Mouse (Mus musculus): ENCODE data around the gene Ehbp1l1. TPM values are rescaled to one million over a fixed set of nuclear protein-coding genes. Genes with fewer than 3 reads are reported as not detected.
A peak's percentile ranks its signal among the peaks of the same experiment; 100 is the strongest.

Ehbp1l1 gene
- polyA plus RNA-seq, 1 experiment from 2014 or later, result 9.2 TPM

- Histone ChIP-seq H3K4me2 (replicated peaks) (no peak overlapping the region), H3K4me1 (replicated peaks; ENCODE audit: control insufficient read depth, insufficient read depth, low read length) (peaks cover 5% of the 10 kb centered on the region; the same call in 1 of the 2 replicates), H3K27me3 (ENCODE audit: control insufficient read depth, insufficient read depth, low read length) (peaks cover 84% of the 10 kb centered on the region), H3K4me3 (replicated peaks; ENCODE audit: low read length) (no peak overlapping the region), H3K27ac (no peak overlapping the region), H3K36me3 (replicated peaks; ENCODE audit: control insufficient read depth, insufficient read depth) (no peaks in the 10 kb centered on the region; the same call in 1 of the 2 replicates), H3K9ac (no peak overlapping the region), H3K9me3 (ENCODE audit: control insufficient read depth, low read length) (no peaks in the 10 kb centered on the region)
- DNase-seq (ENCODE audit: low spot score) (no peak), ATAC-seq (ENCODE audit: low FRiP score) (no peak)
- 9% methylated on average over 19 of the region's 20 CpGs for WGBS
These were observed 25.6 kb upstream of the Ehbp1l1 start for GRCm38 (mm10) chr19:5751742-5752141.

- no peaks in the 10 kb centered on the region for H3K9me3 ChIP-seq (ENCODE audit: control insufficient read depth, low read length)
- H3K27me3 ChIP-seq (ENCODE audit: control insufficient read depth, insufficient read depth, low read length), result peaks cover 84% of the 10 kb centered on the region
- H3K4me1 ChIP-seq (replicated peaks; ENCODE audit: control insufficient read depth, insufficient read depth, low read length), result peaks cover 8% of the 10 kb centered on the region; the same call in 1 of the 2 replicates
- H3K4me2 ChIP-seq (replicated peaks), result no peak overlapping the region
- ATAC-seq (ENCODE audit: low FRiP score), result no peak
- WGBS, result 14% methylated on average over 22 of the region's 22 CpGs
- H3K4me3 ChIP-seq (replicated peaks; ENCODE audit: low read length), result no peak overlapping the region
- DNase-seq (ENCODE audit: low spot score), result no peak
- H3K36me3 ChIP-seq (replicated peaks; ENCODE audit: control insufficient read depth, insufficient read depth), result no peaks in the 10 kb centered on the region; the same call in 1 of the 2 replicates
- no peak overlapping the region for H3K9ac ChIP-seq
- H3K27ac ChIP-seq, result no peak overlapping the region
These were observed 24.8 kb upstream of the Ehbp1l1 start for GRCm38 (mm10) chr19:5750951-5751350.

- Histone ChIP-seq H3K4me1 (replicated peaks; ENCODE audit: control insufficient read depth, insufficient read depth, low read length) (peaks cover 13% of the 10 kb centered on the region; the same call in 1 of the 2 replicates), H3K27me3 (ENCODE audit: control insufficient read depth, insufficient read depth, low read length) (peaks cover 86% of the 10 kb centered on the region), H3K4me2 (replicated peaks) (no peak overlapping the region), H3K4me3 (replicated peaks; ENCODE audit: low read length) (no peak overlapping the region), H3K36me3 (replicated peaks; ENCODE audit: control insufficient read depth, insufficient read depth) (no peaks in the 10 kb centered on the region; the same call in 1 of the 2 replicates), H3K9ac (no peak overlapping the region), H3K27ac (no peak overlapping the region), H3K9me3 (ENCODE audit: control insufficient read depth, low read length) (no peaks in the 10 kb centered on the region)
- no peak for ATAC-seq (ENCODE audit: low FRiP score)
- no peak for DNase-seq (ENCODE audit: low spot score)
- 74% methylated on average over 6 of the region's 6 CpGs for WGBS
These were observed 23.4 kb upstream of the Ehbp1l1 start for GRCm38 (mm10) chr19:5749476-5749875.

GRCm38 (mm10) chr19:5746907-5747363, 20.8 kb upstream of the Ehbp1l1 start:
- DNase-seq (ENCODE audit: low spot score) (no peak), ATAC-seq (ENCODE audit: low FRiP score) (no peak)
- Histone ChIP-seq H3K27ac (no peak overlapping the region), H3K9me3 (ENCODE audit: control insufficient read depth, low read length) (no peaks in the 10 kb centered on the region), H3K4me2 (replicated peaks) (peak overlapping the region; percentile 48; the same call in 1 of the 2 replicates), H3K9ac (no peak overlapping the region), H3K36me3 (replicated peaks; ENCODE audit: control insufficient read depth, insufficient read depth) (no peaks in the 10 kb centered on the region), H3K4me1 (replicated peaks; ENCODE audit: control insufficient read depth, insufficient read depth, low read length) (peaks cover 13% of the 10 kb centered on the region; the same call in 1 of the 2 replicates), H3K4me3 (replicated peaks; ENCODE audit: low read length) (no peak overlapping the region), H3K27me3 (ENCODE audit: control insufficient read depth, insufficient read depth, low read length) (peaks cover 80% of the 10 kb centered on the region)
- 22% methylated on average over 12 of the region's 12 CpGs for WGBS

- WGBS, result 4% methylated on average over 36 of the region's 36 CpGs
- Histone ChIP-seq H3K4me3 (replicated peaks; ENCODE audit: low read length) (peak overlapping the region; percentile 20), H3K9ac (peak overlapping the region; percentile 51), H3K4me2 (replicated peaks) (peak overlapping the region; percentile 48), H3K9me3 (ENCODE audit: control insufficient read depth, low read length) (no peaks in the 10 kb centered on the region), H3K27ac (no peak overlapping the region), H3K27me3 (ENCODE audit: control insufficient read depth, insufficient read depth, low read length) (peaks cover 71% of the 10 kb centered on the region), H3K4me1 (replicated peaks; ENCODE audit: control insufficient read depth, insufficient read depth, low read length) (peaks cover 18% of the 10 kb centered on the region; the same call in 1 of the 2 replicates), H3K36me3 (replicated peaks; ENCODE audit: control insufficient read depth, insufficient read depth) (no peaks in the 10 kb centered on the region)
- DNase-seq (ENCODE audit: low spot score) (no peak), ATAC-seq (ENCODE audit: low FRiP score) (no peak)
These were observed 19.9 kb upstream of the Ehbp1l1 start for GRCm38 (mm10) chr19:5745756-5746710.

GRCm38 (mm10) chr19:5743576-5743975, 17.5 kb upstream of the Ehbp1l1 start:
- peaks cover 24% of the 10 kb centered on the region; the same call in 1 of the 2 replicates for H3K4me1 ChIP-seq (replicated peaks; ENCODE audit: control insufficient read depth, insufficient read depth, low read length)
- no peak for ATAC-seq (ENCODE audit: low FRiP score)
- 51% methylated on average over 5 of the region's 5 CpGs for WGBS
- no peak overlapping the region for H3K27ac ChIP-seq
- no peak overlapping the region for H3K4me3 ChIP-seq (replicated peaks; ENCODE audit: low read length)
- H3K4me2 ChIP-seq (replicated peaks), result peak overlapping the region; percentile 99
- DNase-seq (ENCODE audit: low spot score), result no peak
- H3K36me3 ChIP-seq (replicated peaks; ENCODE audit: control insufficient read depth, insufficient read depth), result no peaks in the 10 kb centered on the region
- no peak overlapping the region; the same call in 1 of the 2 replicates for H3K9ac ChIP-seq
- no peaks in the 10 kb centered on the region for H3K9me3 ChIP-seq (ENCODE audit: control insufficient read depth, low read length)
- H3K27me3 ChIP-seq (ENCODE audit: control insufficient read depth, insufficient read depth, low read length), result peaks cover 59% of the 10 kb centered on the region

GRCm38 (mm10) chr19:5742241-5742641, 16.1 kb upstream of the Ehbp1l1 start:
- Histone ChIP-seq H3K27ac (peak overlapping the region; percentile 84), H3K4me3 (replicated peaks; ENCODE audit: low read length) (peak overlapping the region; percentile 45), H3K36me3 (replicated peaks; ENCODE audit: control insufficient read depth, insufficient read depth) (no peaks in the 10 kb centered on the region), H3K9me3 (ENCODE audit: control insufficient read depth, low read length) (no peaks in the 10 kb centered on the region), H3K4me1 (replicated peaks; ENCODE audit: control insufficient read depth, insufficient read depth, low read length) (peaks cover 24% of the 10 kb centered on the region; the same call in 1 of the 2 replicates), H3K27me3 (ENCODE audit: control insufficient read depth, insufficient read depth, low read length) (peaks cover 56% of the 10 kb centered on the region), H3K9ac (peak overlapping the region; percentile 61), H3K4me2 (replicated peaks) (peak overlapping the region; percentile 99)
- peak; percentile 28; the same call in 1 of the 2 replicates for ATAC-seq (ENCODE audit: low FRiP score)
- no peak for DNase-seq (ENCODE audit: low spot score)
- under 1% methylated on average over 32 of the region's 32 CpGs for WGBS

GRCm38 (mm10) chr19:5741641-5742240, 15.6 kb upstream of the Ehbp1l1 start:
- Histone ChIP-seq H3K27me3 (ENCODE audit: control insufficient read depth, insufficient read depth, low read length) (peaks cover 51% of the 10 kb centered on the region), H3K4me1 (replicated peaks; ENCODE audit: control insufficient read depth, insufficient read depth, low read length) (peaks cover 24% of the 10 kb centered on the region; the same call in 1 of the 2 replicates), H3K9ac (peak overlapping the region; percentile 61), H3K36me3 (replicated peaks; ENCODE audit: control insufficient read depth, insufficient read depth) (no peaks in the 10 kb centered on the region), H3K9me3 (ENCODE audit: control insufficient read depth, low read length) (no peaks in the 10 kb centered on the region), H3K4me2 (replicated peaks) (peak overlapping the region; percentile 99), H3K4me3 (replicated peaks; ENCODE audit: low read length) (peak overlapping the region; percentile 45), H3K27ac (peak overlapping the region; percentile 84)
- ATAC-seq (ENCODE audit: low FRiP score) (peak; percentile 68), DNase-seq (ENCODE audit: low spot score) (peak; percentile 65)
- under 1% methylated on average over 53 of the region's 55 CpGs for WGBS

All from hindbrain, embryonic 14.5 days (tissue).